Mouse (Mus musculus) T-cell, adult 2 months (primary cell): ENCODE results near the gene Crisp2.
"Not testable (repeated sequence)": the region's sequence is repeated elsewhere in the genome, so short reads cannot be mapped to it uniquely, and the experiment has no call there.

Experiments
- DNase-seq: peaks from one replicate; pipeline ENCODE4 v3.0.0; 2022; ENCODE audit warnings: low spot score

Crisp2 gene

GRCm38 (mm10) chr17:40806953-40807572 is at the start of gene Crisp2:
Gene Crisp2 (minus strand): TSS chr17:40807003.
- no peak for DNase-seq

- DNase-seq: no peak
Measured at GRCm38 (mm10) chr17:40855065-40855464, 48.3 kb upstream of the Crisp2 start.

GRCm38 (mm10) chr17:40837308-40837707 is 30.5 kb upstream of the Crisp2 start:
- DNase-seq: no peak

- no peak for DNase-seq
Measured at GRCm38 (mm10) chr17:40831870-40832269, 25.1 kb upstream of the Crisp2 start.

- DNase-seq: no peak
Measured at GRCm38 (mm10) chr17:40824549-40824948, 17.7 kb upstream of the Crisp2 start.

GRCm38 (mm10) chr17:40823817-40824216 is 17.0 kb upstream of the Crisp2 start:
- DNase-seq: no peak

- no peak for DNase-seq
Measured at GRCm38 (mm10) chr17:40821477-40821876, 14.7 kb upstream of the Crisp2 start.

- DNase-seq: no peak
Measured at GRCm38 (mm10) chr17:40817340-40817943, 10.6 kb upstream of the Crisp2 start.

- no peak for DNase-seq
Measured at GRCm38 (mm10) chr17:40812259-40812658, 5.5 kb upstream of the Crisp2 start.

- DNase-seq: no peak
Measured at GRCm38 (mm10) chr17:40811560-40811959, 4.8 kb upstream of the Crisp2 start.

GRCm38 (mm10) chr17:40810934-40811333 is 4.1 kb upstream of the Crisp2 start, which contains the start of gene Rhag:
Gene Rhag (plus strand): TSS chr17:40811126.
- no peak for DNase-seq

- DNase-seq: no peak
Measured at GRCm38 (mm10) chr17:40808071-40808470, 1.3 kb upstream of the Crisp2 start.

GRCm38 (mm10) chr17:40806550-40806949 is 253 bp downstream of the Crisp2 start:
- DNase-seq: no peak

- DNase-seq: no peak
Measured at GRCm38 (mm10) chr17:40802707-40803340, 4.0 kb downstream of the Crisp2 start.

GRCm38 (mm10) chr17:40793921-40794854 is 12.6 kb downstream of the Crisp2 start:
- no peak for DNase-seq

GRCm38 (mm10) chr17:40789877-40790276 is 16.9 kb downstream of the Crisp2 start:
- DNase-seq: no peak

- no peak for DNase-seq
Measured at GRCm38 (mm10) chr17:40767120-40767519, 39.7 kb downstream of the Crisp2 start.

GRCm38 (mm10) chr17:40763662-40764061 is 43.1 kb downstream of the Crisp2 start:
- no peak for DNase-seq

- DNase-seq: no peak
Measured at GRCm38 (mm10) chr17:40731724-40732123, 75.1 kb downstream of the Crisp2 start.

- DNase-seq: no peak
Measured at GRCm38 (mm10) chr17:40731296-40731695, 75.5 kb downstream of the Crisp2 start.

GRCm38 (mm10) chr17:40726820-40727219 is 80.0 kb downstream of the Crisp2 start, which contains the start of gene Esp1:
Gene Esp1 (plus strand): TSS chr17:40727120.
- DNase-seq: no peak

GRCm38 (mm10) chr17:40717055-40717454 is 89.7 kb downstream of the Crisp2 start:
- not testable (repeated sequence) for DNase-seq
